Mouse (Mus musculus): ENCODE measurements around the gene Erich2. TPM values are rescaled to one million over a fixed set of nuclear protein-coding genes. Genes with fewer than 3 reads are reported as not detected.

Erich2 gene
- polyA plus RNA-seq, 1 experiment from 2014 or later, result 2.6 TPM

DNA sequence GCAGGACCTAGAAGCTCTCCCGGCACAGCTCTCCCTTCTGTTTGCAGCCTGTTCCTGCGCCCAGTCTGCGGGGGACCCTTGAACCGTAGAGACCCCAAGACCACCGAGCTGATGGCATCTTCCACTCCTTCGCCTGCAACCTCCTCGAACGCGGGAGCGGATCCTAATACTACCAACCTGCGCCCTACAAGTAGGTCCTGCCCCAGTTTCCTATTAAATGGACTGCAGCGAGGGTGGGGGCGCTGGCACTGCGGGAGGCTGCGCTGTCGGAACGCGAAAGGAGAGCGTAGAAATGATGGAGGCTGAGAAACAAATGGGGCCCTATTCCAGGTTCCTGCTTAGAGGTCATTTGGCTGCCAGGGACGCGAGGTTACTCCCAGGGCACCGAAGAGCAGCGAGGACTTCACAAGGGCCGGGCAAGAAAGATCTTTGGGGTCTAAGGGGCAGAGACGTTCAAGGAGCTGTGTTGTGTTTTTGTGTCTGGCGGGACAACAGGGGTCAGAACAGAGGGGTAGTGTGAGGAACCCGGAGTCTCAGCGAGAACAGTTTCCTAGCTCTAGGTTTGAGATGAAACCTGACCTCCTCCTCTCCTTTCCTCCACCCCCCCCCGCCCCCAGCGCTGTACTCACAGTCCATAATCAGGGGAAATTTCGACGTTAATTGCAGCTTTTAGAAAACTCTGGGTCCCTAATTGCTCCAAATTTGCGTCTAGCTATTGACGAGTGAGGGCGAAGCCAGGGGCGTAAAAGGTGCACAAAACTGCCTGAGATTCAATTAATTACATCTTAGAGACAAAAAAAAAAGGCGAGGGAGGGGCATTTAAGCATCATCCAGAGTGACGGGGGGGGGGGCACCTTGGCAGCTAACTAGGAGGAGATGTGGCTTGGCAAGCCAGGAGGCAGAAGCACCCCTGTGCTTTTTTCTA lies 55.4 kb downstream of the Erich2 start:
- Histone ChIP-seq H3K4me3 (peak overlapping the region; percentile 46), H3K4me2 (replicated peaks) (peak overlapping the region; percentile 55), H3K4me1 (peaks cover 69% of the 10 kb centered on the region), H3K36me3 (no peaks in the 10 kb centered on the region), H3K9ac (peak overlapping the region; percentile 71), H3K27ac (peak overlapping the region; percentile 89), H3K27me3 (peaks cover 100% of the 10 kb centered on the region), H3K9me3 (replicated peaks) (no peaks in the 10 kb centered on the region)
- WGBS, result 1% methylated on average over 38 of the region's 38 CpGs
- no peak for ATAC-seq (ENCODE audit: low FRiP score)

DNA sequence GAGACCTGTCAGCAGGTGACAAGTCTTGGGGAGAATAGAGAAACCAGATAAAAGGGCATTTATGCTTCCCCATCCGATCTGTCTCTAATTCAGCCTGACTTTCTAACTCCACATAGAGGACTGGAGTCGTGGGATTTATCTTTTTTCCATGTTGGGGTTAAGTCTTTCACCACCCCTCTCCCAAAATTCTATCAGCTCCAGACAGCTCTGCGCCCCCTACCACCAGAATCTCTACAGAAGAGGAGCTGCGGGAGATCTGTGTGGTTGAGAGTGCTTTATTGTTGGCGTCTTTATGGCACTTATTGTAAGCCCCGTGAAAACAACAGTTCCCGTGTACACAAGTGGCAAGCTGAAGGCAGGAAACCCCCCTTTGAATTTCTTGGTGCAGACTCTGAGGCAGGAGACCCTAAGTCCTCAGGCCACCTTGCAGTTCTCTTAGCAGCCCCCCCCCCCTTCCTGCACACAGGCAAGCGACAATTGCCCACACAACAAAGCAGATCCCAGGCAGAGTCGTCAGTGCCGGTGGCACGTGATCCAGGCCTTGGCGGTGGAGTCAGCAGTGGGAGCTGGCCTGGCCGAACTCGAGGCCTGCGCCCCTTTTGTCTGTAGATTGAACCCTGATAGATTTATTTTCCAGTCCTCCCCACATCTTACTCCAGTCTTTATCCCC lies 56.2 kb downstream of the Erich2 start:
- H3K9ac ChIP-seq, result peak overlapping the region; percentile 71
- H3K4me1 ChIP-seq, result peaks cover 73% of the 10 kb centered on the region
- H3K27me3 ChIP-seq, result peaks cover 100% of the 10 kb centered on the region
- 2% methylated on average over 15 of the region's 15 CpGs for WGBS
- peak overlapping the region; percentile 55 for H3K4me2 ChIP-seq (replicated peaks)
- H3K4me3 ChIP-seq, result peak overlapping the region; percentile 46
- peak overlapping the region; percentile 89 for H3K27ac ChIP-seq
- no peaks in the 10 kb centered on the region for H3K36me3 ChIP-seq
- no peaks in the 10 kb centered on the region for H3K9me3 ChIP-seq (replicated peaks)
- ATAC-seq (ENCODE audit: low FRiP score), result no peak

DNA sequence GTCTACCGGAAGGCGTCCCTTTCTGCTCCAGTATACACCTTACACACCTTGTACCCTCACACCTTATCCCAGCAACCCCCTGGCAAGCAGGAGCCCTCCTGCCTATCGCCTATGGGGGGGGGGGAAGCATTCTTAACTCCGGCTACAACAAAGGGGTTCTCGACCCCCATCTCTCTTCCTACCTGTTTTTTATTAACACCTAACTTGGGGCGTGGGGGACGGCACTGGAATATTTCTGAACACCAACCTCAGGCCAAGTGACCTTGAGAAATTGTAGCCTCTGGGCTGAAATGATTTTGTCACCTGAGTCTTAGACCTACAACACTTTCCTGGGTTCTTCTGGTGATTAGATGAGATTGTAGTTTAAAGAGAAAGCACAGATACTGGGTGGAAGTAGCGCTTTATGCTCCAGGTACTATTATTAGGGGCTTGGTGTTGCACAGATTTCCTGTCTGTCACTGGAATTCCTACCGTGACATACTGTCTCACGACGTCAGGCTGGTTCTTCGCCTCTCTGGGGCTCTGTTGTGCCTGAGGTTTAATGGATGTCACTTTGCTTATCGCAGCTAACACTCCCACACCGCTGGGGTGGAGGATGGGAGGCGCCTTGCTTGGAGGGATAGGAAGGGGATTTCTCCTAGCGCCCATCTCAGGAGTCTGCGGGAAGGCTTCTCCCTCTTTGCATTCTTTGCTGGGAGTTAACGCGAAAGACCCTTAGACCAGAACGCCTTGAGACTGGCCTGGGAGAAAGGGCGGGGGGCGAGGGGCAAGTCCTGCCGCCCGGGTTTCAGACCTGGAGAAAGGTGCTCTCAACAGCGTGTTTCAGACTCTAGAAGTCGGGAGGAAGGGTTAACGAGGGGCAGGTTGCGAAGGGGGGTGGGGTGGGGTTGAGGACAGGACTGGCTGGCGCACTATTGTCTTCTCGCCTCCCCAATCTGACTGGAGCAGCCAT lies 57.3 kb downstream of the Erich2 start:
- peak overlapping the region; percentile 55 for H3K4me2 ChIP-seq (replicated peaks)
- 0 out of 2 replicates have a peak, but pooled peaks have one; percentile 27 for ATAC-seq (ENCODE audit: low FRiP score)
- no peaks in the 10 kb centered on the region for H3K36me3 ChIP-seq
- peak overlapping the region; percentile 89 for H3K27ac ChIP-seq
- peak overlapping the region; percentile 71 for H3K9ac ChIP-seq
- H3K9me3 ChIP-seq (replicated peaks), result no peaks in the 10 kb centered on the region
- H3K4me1 ChIP-seq, result peaks cover 73% of the 10 kb centered on the region
- peak overlapping the region; percentile 46 for H3K4me3 ChIP-seq
- H3K27me3 ChIP-seq, result peaks cover 99% of the 10 kb centered on the region
- 4% methylated on average over 30 of the region's 30 CpGs for WGBS

DNA sequence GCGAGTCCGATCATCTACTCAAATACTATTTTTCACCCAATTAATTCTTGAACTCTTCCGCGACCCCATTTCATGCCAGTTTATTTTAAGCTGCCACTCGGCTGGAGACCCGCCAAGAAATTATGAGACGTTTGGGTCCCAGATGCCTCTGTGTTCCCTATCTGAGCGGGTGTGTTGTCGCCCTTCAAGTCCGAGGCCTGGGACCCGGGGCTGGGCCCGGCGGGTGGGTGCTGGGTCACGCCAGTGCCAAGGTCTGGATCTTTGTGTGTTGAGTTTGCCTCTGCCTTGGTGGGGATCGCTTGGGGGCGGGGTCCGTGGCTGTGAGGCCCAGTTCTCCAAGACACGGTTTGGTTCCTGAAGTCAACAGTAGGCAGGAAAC lies 58.0 kb downstream of the Erich2 start:
- no peak for ATAC-seq (ENCODE audit: low FRiP score)
- Histone ChIP-seq H3K9ac (peak overlapping the region; percentile 71), H3K27ac (peak overlapping the region; percentile 89), H3K4me1 (peaks cover 68% of the 10 kb centered on the region), H3K4me3 (peak overlapping the region; percentile 46), H3K36me3 (no peaks in the 10 kb centered on the region), H3K4me2 (replicated peaks) (peak overlapping the region; percentile 55), H3K9me3 (replicated peaks) (no peaks in the 10 kb centered on the region), H3K27me3 (peaks cover 99% of the 10 kb centered on the region)
- WGBS, result 2% methylated on average over 18 of the region's 18 CpGs

DNA sequence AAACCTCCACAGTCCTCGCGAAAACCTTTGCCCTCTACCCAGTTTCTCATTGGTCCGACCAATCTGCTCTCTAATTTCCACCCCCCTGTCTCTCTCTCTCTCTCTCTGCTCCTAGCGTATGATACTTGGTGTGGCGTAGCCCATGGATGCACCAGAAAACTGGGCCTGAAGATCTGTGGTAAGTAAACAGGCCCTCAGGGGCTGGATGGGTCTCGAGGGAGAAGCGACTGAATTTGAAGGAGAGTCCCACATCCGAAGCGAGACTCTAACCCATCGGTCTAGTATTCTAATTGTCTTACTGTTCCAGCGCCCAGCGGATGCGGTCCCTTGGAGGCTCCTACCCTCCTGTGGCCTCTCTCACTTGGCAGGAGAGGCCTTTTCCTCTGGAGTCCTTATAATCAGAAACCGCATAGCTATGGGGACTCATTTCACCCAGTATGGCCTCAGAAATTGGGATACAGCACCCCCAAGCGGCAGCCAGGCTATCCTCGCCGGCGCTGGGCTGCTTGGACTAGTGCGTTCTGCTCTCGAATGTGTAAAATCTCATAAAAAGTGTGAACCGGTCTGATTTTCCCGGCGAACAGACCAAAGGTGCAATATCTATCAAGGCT lies 58.6 kb downstream of the Erich2 start:
- Histone ChIP-seq H3K27ac (peak overlapping the region; percentile 89), H3K4me1 (peaks cover 64% of the 10 kb centered on the region)
- WGBS, result 2% methylated on average over 23 of the region's 23 CpGs

DNA sequence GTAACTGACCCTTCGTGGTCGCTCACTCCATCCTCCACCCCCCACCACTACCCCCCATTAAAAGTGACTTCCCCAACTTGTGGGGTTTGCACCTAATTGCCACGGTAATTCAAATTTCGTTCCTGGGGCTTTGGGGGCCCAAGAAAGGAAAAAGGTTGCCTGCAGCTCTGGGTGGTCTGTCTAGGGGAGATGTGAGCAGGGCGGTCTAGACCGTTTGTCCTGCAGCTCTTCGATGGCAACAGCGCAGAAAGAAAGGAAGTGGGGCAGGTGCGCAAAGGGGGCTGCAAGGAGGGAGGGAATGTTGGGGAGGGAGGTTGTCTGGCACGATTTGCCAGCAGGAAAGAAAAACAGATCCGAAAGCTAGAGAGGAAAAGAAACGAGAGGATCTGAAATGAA lies 59.1 kb downstream of the Erich2 start:
- H3K27ac ChIP-seq, result peak overlapping the region; percentile 89
- H3K9me3 ChIP-seq (replicated peaks), result no peaks in the 10 kb centered on the region
- H3K9ac ChIP-seq, result peak overlapping the region; percentile 71
- no peak for ATAC-seq (ENCODE audit: low FRiP score)
- H3K36me3 ChIP-seq, result no peaks in the 10 kb centered on the region
- peak overlapping the region; percentile 46 for H3K4me3 ChIP-seq
- peak overlapping the region; percentile 55 for H3K4me2 ChIP-seq (replicated peaks)
- under 1% methylated on average over 12 of the region's 12 CpGs for WGBS
- peaks cover 59% of the 10 kb centered on the region for H3K4me1 ChIP-seq
- peaks cover 99% of the 10 kb centered on the region for H3K27me3 ChIP-seq

More for the DNA sequence above, 58.6 kb downstream of the Erich2 start:
- no peaks in the 10 kb centered on the region for H3K9me3 ChIP-seq (replicated peaks)
- H3K36me3 ChIP-seq, result no peaks in the 10 kb centered on the region
- peak overlapping the region; percentile 46 for H3K4me3 ChIP-seq
- peaks cover 99% of the 10 kb centered on the region for H3K27me3 ChIP-seq
- peak overlapping the region; percentile 71 for H3K9ac ChIP-seq
- no peak; the same call in 1 of the 2 replicates for ATAC-seq (ENCODE audit: low FRiP score)
- H3K4me2 ChIP-seq (replicated peaks), result peak overlapping the region; percentile 55

DNA sequence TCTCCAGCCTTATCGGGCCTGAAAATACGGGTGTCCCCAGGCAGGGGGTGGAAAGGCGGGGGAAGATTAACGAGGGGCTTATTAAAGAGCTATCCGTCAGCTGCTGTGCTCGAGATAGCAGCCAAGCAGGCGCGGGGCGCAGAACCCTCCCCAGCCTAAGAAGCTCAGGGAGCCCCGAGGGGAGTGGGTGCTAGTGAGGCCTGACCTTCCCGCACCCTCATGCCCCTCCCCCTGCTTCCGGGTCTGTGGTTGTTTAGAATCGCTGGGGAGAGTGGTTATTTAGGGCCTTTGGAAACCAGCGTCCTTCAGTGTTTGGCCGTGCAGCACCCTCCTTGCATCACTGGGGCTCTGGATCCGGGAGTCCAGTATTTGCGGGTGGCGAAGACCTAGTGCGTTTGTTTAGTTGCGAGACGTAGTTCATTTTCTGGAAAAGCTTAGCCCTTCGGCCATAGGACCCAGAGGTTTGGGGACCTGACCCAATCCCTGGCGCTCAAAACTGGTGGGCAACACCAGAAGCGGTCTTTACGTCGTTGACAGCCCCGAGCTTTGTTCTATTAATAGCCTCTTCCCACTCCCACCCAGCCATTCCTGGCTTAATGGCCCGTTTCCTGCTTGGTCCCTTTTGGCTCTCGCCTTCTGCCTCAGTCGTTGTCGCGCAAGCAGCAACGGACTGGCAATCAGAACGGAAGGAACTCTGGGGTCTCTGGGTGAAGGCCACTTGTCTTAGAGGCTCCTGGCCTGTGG lies 59.8 kb downstream of the Erich2 start:
- ATAC-seq (ENCODE audit: low FRiP score), result peak; percentile 72
- Histone ChIP-seq H3K4me3 (peak overlapping the region; percentile 46), H3K4me1 (peaks cover 55% of the 10 kb centered on the region)

DNA sequence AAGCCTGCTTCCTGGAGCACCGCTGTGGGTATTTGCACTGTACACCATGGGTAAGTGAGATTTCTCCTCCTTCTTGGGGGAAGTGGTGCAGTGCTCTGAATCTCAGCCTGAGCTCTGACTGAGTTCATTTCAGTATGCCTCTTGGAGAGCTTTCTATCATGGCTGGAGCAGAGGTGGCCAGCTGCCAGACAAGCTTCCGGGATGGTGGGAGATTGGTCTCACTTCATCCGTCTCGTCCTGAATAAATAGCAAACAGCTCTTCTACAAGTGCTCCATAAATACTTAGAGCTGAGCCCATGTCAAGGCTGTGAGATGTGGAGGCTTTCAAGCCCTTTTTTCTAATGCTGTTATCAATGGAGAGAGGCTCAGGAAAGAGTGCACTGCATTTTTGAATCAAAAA lies 63.1 kb downstream of the Erich2 start:
- H3K4me3 ChIP-seq, result no peak overlapping the region
- H3K9me3 ChIP-seq (replicated peaks), result no peaks in the 10 kb centered on the region
- H3K4me2 ChIP-seq (replicated peaks), result no peak overlapping the region
- H3K4me1 ChIP-seq, result peaks cover 29% of the 10 kb centered on the region
- WGBS, result 84% methylated on average over 4 of the region's 4 CpGs
- no peak overlapping the region for H3K27ac ChIP-seq
- no peaks in the 10 kb centered on the region for H3K36me3 ChIP-seq
- H3K27me3 ChIP-seq, result peaks cover 68% of the 10 kb centered on the region
- ATAC-seq (ENCODE audit: low FRiP score), result no peak
- H3K9ac ChIP-seq, result no peak overlapping the region

More for the DNA sequence above, 59.8 kb downstream of the Erich2 start:
- Histone ChIP-seq H3K9ac (peak overlapping the region; percentile 71), H3K27ac (peak overlapping the region; percentile 89), H3K36me3 (no peaks in the 10 kb centered on the region), H3K27me3 (peaks cover 98% of the 10 kb centered on the region), H3K4me2 (replicated peaks) (peak overlapping the region; percentile 55), H3K9me3 (replicated peaks) (no peaks in the 10 kb centered on the region)
- under 1% methylated on average over 34 of the region's 34 CpGs for WGBS

DNA sequence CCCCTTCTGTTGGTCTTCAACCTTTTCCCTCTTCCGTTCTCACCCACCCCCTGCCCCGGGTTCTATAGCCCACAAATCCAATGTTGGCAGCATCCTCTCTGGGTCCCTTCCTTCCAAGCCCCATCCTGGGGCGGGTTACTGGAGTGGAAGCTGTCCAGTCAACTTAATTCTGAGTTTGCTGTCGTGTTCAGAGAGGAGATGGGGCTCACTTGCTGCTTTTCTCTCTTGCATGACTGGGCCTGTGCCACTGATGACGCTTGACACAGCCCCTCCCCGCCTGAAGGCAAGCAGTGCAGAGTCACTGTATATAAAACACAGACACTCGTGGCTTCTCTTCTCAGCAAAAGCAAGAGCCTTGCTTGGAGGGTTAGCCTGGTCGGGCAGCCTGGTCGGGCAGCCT lies 63.6 kb downstream of the Erich2 start:
- no peak overlapping the region for H3K9ac ChIP-seq
- no peak overlapping the region for H3K4me3 ChIP-seq
- H3K27me3 ChIP-seq, result peaks cover 62% of the 10 kb centered on the region
- no peak overlapping the region for H3K4me2 ChIP-seq (replicated peaks)
- ATAC-seq (ENCODE audit: low FRiP score), result no peak
- H3K9me3 ChIP-seq (replicated peaks), result no peaks in the 10 kb centered on the region
- WGBS, result 51% methylated on average over 9 of the region's 9 CpGs
- H3K36me3 ChIP-seq, result no peaks in the 10 kb centered on the region
- peaks cover 23% of the 10 kb centered on the region for H3K4me1 ChIP-seq
- no peak overlapping the region for H3K27ac ChIP-seq

DNA sequence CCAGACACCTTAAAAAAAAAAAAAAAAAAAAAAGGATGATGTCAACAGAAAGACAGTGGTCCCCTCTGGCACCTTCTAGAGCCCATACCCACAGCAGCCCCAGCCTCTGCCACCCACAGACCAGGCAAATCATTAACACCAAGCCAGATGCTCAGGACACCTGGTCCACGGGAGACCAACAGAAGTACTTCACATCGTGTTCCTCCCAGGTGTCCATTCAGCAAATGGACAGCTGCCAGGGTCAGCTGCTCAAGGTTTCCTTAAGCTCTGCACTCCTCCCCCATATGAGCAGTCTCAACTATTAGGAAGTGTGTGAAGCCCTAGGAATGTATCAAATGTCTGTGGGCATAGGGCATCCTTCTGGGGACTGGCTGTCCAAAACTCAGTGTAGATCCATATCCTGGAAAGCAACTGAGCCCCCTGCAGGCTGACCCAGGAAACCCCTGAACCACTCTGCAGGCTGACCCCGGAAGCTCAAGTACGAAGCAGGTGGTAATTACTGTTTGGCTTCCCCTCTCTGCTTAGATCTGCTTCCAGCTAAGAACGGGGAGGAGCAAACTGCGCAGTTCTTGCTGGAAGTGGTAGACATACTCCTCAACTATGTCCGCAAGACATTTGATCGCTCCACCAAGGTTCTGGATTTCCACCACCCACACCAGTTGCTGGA lies 65.1 kb downstream of the Erich2 start:
- H3K9me3 ChIP-seq (replicated peaks), result no peaks in the 10 kb centered on the region
- no peaks in the 10 kb centered on the region for H3K36me3 ChIP-seq
- H3K9ac ChIP-seq, result no peak overlapping the region
- H3K4me1 ChIP-seq, result peaks cover 9% of the 10 kb centered on the region
- 85% methylated on average over 8 of the region's 8 CpGs for WGBS
- no peak overlapping the region for H3K27ac ChIP-seq
- no peak overlapping the region for H3K4me3 ChIP-seq
- no peak overlapping the region for H3K4me2 ChIP-seq (replicated peaks)
- peaks cover 48% of the 10 kb centered on the region for H3K27me3 ChIP-seq
- no peak for ATAC-seq (ENCODE audit: low FRiP score)

Measured in hindbrain, embryonic 12.5 days (tissue).